Mouse (Mus musculus) CH12.LX (cell line): Measurements from ENCODE around the gene Kpnb1. TPM values are rescaled to one million over a fixed set of nuclear protein-coding genes. Genes with fewer than 3 reads are reported as not detected.

ENCODE experiments used
- DNase-seq: peaks from one replicate; pipeline ENCODE4 v3.0.0-alpha.2; 2013; ENCODE audit errors: extremely low read depth
- H3K27ac ChIP-seq: 2 replicates; pipeline ENCODE4 v1.5.1; 2012; ENCODE audit warnings: low read depth, mild to moderate bottlenecking, control low read depth, moderate library complexity; ENCODE audit not compliant: insufficient read depth
- H3K27me3 ChIP-seq: replicated peaks from 2 replicates; pipeline ENCODE3; 2012; ENCODE audit warnings: inconsistent platforms
- H3K36me3 ChIP-seq, 2 experiments: replicated peaks in 1 of 2; 2 replicates each; pipeline versions ENCODE3 to v1.6.1; 2012; ENCODE audit warnings: inconsistent platforms in 1 of 2, low read length in 1 of 2, mild to moderate bottlenecking in 1 of 2, mixed read lengths in 1 of 2, moderate library complexity in 1 of 2; ENCODE audit not compliant: control insufficient read depth in 1 of 2, insufficient read depth in 1 of 2
- H3K4me1 ChIP-seq, 2 experiments: 2 replicates each; pipeline ENCODE4 v1.6.1; 2012; ENCODE audit warnings: inconsistent platforms in 1 of 2, moderate library complexity in 1 of 2; ENCODE audit not compliant: insufficient read depth in 2 of 2, control insufficient read depth in 1 of 2
- H3K4me2 ChIP-seq: 2 replicates; pipeline ENCODE4 v1.6.1; 2012; ENCODE audit warnings: low read depth, mild to moderate bottlenecking, control low read depth; ENCODE audit not compliant: poor library complexity, insufficient read depth, severe bottlenecking
- H3K4me3 ChIP-seq, 3 experiments: fragments of 150-350 bp in 1 of 3; sonication (generic) in 1 of 3; replicated peaks in 1 of 3; 2 replicates each; pipeline versions ENCODE3 to v1.5.1; 2011 to 2012; ENCODE audit warnings: low read depth in 2 of 3, low read length in 2 of 3, mild to moderate bottlenecking in 2 of 3, moderate library complexity in 2 of 3, control low read depth in 1 of 3, improper control_type of control experiment in 1 of 3, inconsistent platforms in 1 of 3, mixed read lengths in 1 of 3; ENCODE audit not compliant: poor library complexity in 1 of 3
- H3K79me2 ChIP-seq: replicated peaks from 2 replicates; pipeline ENCODE4 v1.6.1; 2012; ENCODE audit warnings: mild to moderate bottlenecking, moderate library complexity; ENCODE audit not compliant: control insufficient read depth, poor library complexity, insufficient read depth, severe bottlenecking; ENCODE audit errors: extremely low read depth
- H3K9ac ChIP-seq: 2 replicates; pipeline ENCODE4 v1.6.1; 2012; ENCODE audit warnings: low read depth, mild to moderate bottlenecking, control low read depth, moderate library complexity; ENCODE audit not compliant: insufficient read depth
- H3K9me3 ChIP-seq: replicated peaks from 2 replicates; pipeline ENCODE3; 2012; ENCODE audit warnings: low read length, inconsistent platforms, mixed read lengths
- E2F4 ChIP-seq: IDR thresholded peaks from 2 replicates; pipeline ENCODE4 v1.6.1; 2011; ENCODE audit warnings: low read depth, low read length, improper control_type of control experiment; ENCODE audit not compliant: insufficient replicate concordance
- ELF1 ChIP-seq: IDR thresholded peaks from 2 replicates; pipeline ENCODE4 v1.6.1; 2014; ENCODE audit warnings: low read depth, mild to moderate bottlenecking, inconsistent platforms, low read length, improper control_type of control experiment
- ETS1 ChIP-seq: conservative IDR thresholded peaks from 2 replicates; pipeline ENCODE4 v1.6.1; 2012; ENCODE audit warnings: low read depth, mild to moderate bottlenecking, inconsistent platforms, low read length, improper control_type of control experiment, moderate library complexity
- GABPA ChIP-seq: IDR thresholded peaks from 2 replicates; pipeline ENCODE4 v1.6.1; 2012; ENCODE audit warnings: low read depth, low read length, improper control_type of control experiment, inconsistent platforms; ENCODE audit not compliant: insufficient replicate concordance
- IRF4 ChIP-seq: IDR thresholded peaks from 2 replicates; pipeline ENCODE4 v1.6.1; 2014; ENCODE audit warnings: low read depth, mild to moderate bottlenecking, inconsistent platforms, low read length, improper control_type of control experiment
- JUN ChIP-seq: IDR thresholded peaks from 2 replicates; pipeline ENCODE4 v1.6.1; 2011; ENCODE audit warnings: low read depth, mild to moderate bottlenecking, low read length, improper control_type of control experiment, moderate library complexity; ENCODE audit not compliant: insufficient read depth
- KAT2A ChIP-seq: IDR thresholded peaks from 2 replicates; pipeline ENCODE4 v1.6.1; 2012; ENCODE audit warnings: low read length, improper control_type of control experiment, inconsistent platforms; ENCODE audit not compliant: insufficient replicate concordance
- MAFK ChIP-seq: IDR thresholded peaks from 2 replicates; pipeline ENCODE4 v1.6.1; 2011; ENCODE audit warnings: low read length, improper control_type of control experiment; ENCODE audit not compliant: insufficient replicate concordance
- MAZ ChIP-seq: IDR thresholded peaks from 2 replicates; pipeline ENCODE4 v1.6.1; 2012; ENCODE audit warnings: low read depth, mild to moderate bottlenecking, inconsistent platforms, low read length, improper control_type of control experiment, moderate library complexity
- MEF2A ChIP-seq: IDR thresholded peaks from 2 replicates; pipeline ENCODE4 v1.6.1; 2014; ENCODE audit warnings: low read depth, mild to moderate bottlenecking, inconsistent platforms, low read length, improper control_type of control experiment, borderline replicate concordance
- MYC ChIP-seq: IDR thresholded peaks from 2 replicates; pipeline ENCODE4 v1.6.1; 2011; ENCODE audit warnings: low read depth, mild to moderate bottlenecking, improper control_type of control experiment, low read length
- POLR2A ChIP-seq: IDR thresholded peaks from 2 replicates; pipeline ENCODE4 v1.6.1; 2011; ENCODE audit warnings: low read depth, mild to moderate bottlenecking, improper control_type of control experiment, low read length
- POLR2AphosphoS2 ChIP-seq: IDR thresholded peaks from 2 replicates; pipeline ENCODE4 v1.6.1; 2011; ENCODE audit warnings: low read depth, low read length, improper control_type of control experiment
- RAD21 ChIP-seq: IDR thresholded peaks from 2 replicates; pipeline ENCODE4 v1.6.1; 2011; ENCODE audit warnings: low read depth, mild to moderate bottlenecking, low read length, improper control_type of control experiment, moderate library complexity
- TBP ChIP-seq: conservative IDR thresholded peaks from 2 replicates; pipeline ENCODE4 v1.6.1; 2011; ENCODE audit warnings: low read depth, low read length, improper control_type of control experiment
- TCF12 ChIP-seq: IDR thresholded peaks from 2 replicates; pipeline ENCODE4 v1.6.1; 2014; ENCODE audit warnings: low read depth, mild to moderate bottlenecking, inconsistent platforms, low read length, improper control_type of control experiment
- USF1 ChIP-seq: IDR thresholded peaks from 2 replicates; pipeline ENCODE4 v1.6.1; 2014; ENCODE audit warnings: low read depth, mild to moderate bottlenecking, inconsistent platforms, low read length, improper control_type of control experiment
- ZKSCAN1 ChIP-seq: IDR thresholded peaks from 2 replicates; pipeline ENCODE4 v1.6.1; 2012; ENCODE audit warnings: low read depth, inconsistent platforms, low read length, improper control_type of control experiment, borderline replicate concordance
- ZMIZ1 ChIP-seq: IDR thresholded peaks from 2 replicates; pipeline ENCODE4 v1.6.1; 2012; ENCODE audit warnings: low read depth, mild to moderate bottlenecking, inconsistent platforms, low read length, improper control_type of control experiment
- ZNF384 ChIP-seq: IDR thresholded peaks from 2 replicates; pipeline ENCODE4 v1.6.1; 2012; ENCODE audit warnings: low read depth, low read length, improper control_type of control experiment, inconsistent platforms
- dilution Hi-C: fragments of 300-500 bp; cut with MboI; formaldehyde crosslinking; loops from 2 replicates; pipeline ENCODE4 v1.14.3; 2020; ENCODE audit warnings: low sequenced_read_pairs; ENCODE audit not compliant: extremely low pct_unique_long_range_greater_than_20kb, extremely low pct_ligation_motif_present
- in situ Hi-C: fragments of 300-500 bp; cut with MboI; formaldehyde crosslinking; loops from 3 replicates; pipeline ENCODE4 v1.14.3; 2019; ENCODE audit warnings: low sequenced_read_pairs, low pct_ligation_motif_present, low pct_unique_long_range_greater_than_20kb, mixed read lengths
- polyA plus RNA-seq: library from polyadenylated mRNA; unstranded; fragments of >175 nt; gene quantifications from 2 replicates; pipeline ENCODE4 v1.2.1, GENCODE M21; 2012; ENCODE audit warnings: low read depth; ENCODE audit not compliant: insufficient read length
- total RNA-seq, 2 experiments: library from RNA; depleted of rRNA; stranded (reverse); fragments of 300-350 nt in 1 of 2; fragments of >200 nt in 1 of 2; gene quantifications; 2 replicates each; pipeline ENCODE4 v1.2.3; 2012 to 2014

Kpnb1 gene
- total and polyA plus RNA-seq, 3 experiments: 194 to 411 (median 234) TPM

DNA sequence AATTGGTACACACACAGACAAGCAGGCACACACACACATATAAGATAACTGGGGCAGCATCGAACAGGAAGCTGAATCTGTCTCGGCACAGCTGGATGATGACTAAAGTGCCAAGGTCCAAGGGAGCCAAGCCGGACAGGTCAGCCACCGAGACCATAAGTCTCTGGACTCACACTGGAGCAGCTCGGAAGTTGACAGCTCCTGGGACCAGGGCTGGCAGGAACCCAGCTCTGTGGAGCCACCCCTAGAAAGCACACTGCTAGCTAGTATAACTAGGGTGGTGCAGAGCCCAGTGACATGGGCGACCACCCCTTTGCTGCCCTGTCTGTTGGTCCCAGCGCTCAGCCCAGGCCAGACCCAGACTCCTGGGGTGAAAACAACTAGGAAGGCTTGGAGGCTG is 41.3 kb upstream of the Kpnb1 start:
- H3K9ac ChIP-seq: no peak overlapping the region
- H3K4me3 ChIP-seq: no peak overlapping the region
- H3K4me1 ChIP-seq: no peaks in the 10 kb centered on the region
- H3K9me3 ChIP-seq: no peaks in the 10 kb centered on the region
- in situ Hi-C loops (no loop called here), dilution Hi-C loops (no loop called here)
- no peak for TF ChIP-seq E2F4
- no peak for TF ChIP-seq ELF1
- TF ChIP-seq KAT2A: no peak
- TF ChIP-seq JUN: no peak
- TF ChIP-seq GABPA: no peak
- no peak for TF ChIP-seq TCF12
- no peak for TF ChIP-seq MEF2A
- no peak for TF ChIP-seq MYC
- no peak for TF ChIP-seq USF1
- TF ChIP-seq POLR2A: no peak
- no peak for TF ChIP-seq ZMIZ1
- no peak for TF ChIP-seq RAD21
- TF ChIP-seq ETS1: no peak
- no peak overlapping the region for H3K4me2 ChIP-seq
- no peaks in the 10 kb centered on the region for H3K79me2 ChIP-seq
- no peaks in the 10 kb centered on the region for H3K27me3 ChIP-seq
- no peak overlapping the region for H3K27ac ChIP-seq
- peaks cover 44 to 85% of the 10 kb centered on the region in 2 experiments for H3K36me3 ChIP-seq
- DNase-seq: no peak

GRCm38 (mm10) chr11:97226131-97226530 is 38.5 kb upstream of the Kpnb1 start:
- TF ChIP-seq TBP (no peak), JUN (no peak), ZNF384 (no peak), IRF4 (no peak), MAFK (no peak), MAZ (no peak), ETS1 (no peak), TCF12 (no peak), RAD21 (no peak), POLR2AphosphoS2 (no peak), ZKSCAN1 (no peak)
- in situ Hi-C loops (no loop called here), dilution Hi-C loops (no loop called here)
- Histone ChIP-seq H3K9ac (no peak overlapping the region), H3K36me3 (peaks cover 46 to 86% of the 10 kb centered on the region in 2 experiments), H3K4me1 (no peaks in the 10 kb centered on the region), H3K27ac (no peak overlapping the region), H3K79me2 (no peaks in the 10 kb centered on the region), H3K4me2 (no peak overlapping the region), H3K4me3 (no peak overlapping the region), H3K9me3 (no peaks in the 10 kb centered on the region), H3K27me3 (no peaks in the 10 kb centered on the region)
- DNase-seq: no peak
